Mouse (Mus musculus) heart, embryonic 16.5 days (tissue): ENCODE data around the gene Rapgef4. TPM values are rescaled to one million over a fixed set of nuclear protein-coding genes. Genes with fewer than 3 reads are reported as not detected.

Experiments
- ATAC-seq: fragments of 200-750 bp; cut with Nextera tagmentation; replicated peaks from 2 replicates; pipeline ENCODE4 v1.8.0; 2017; ENCODE audit warnings: moderate number of reproducible peaks; ENCODE audit not compliant: insufficient read depth, low FRiP score; ENCODE audit errors: extremely low read depth
- H3K27ac ChIP-seq: fragments of 300-500 bp; sonication (generic); 2 replicates; pipeline ENCODE4 v1.5.1; 2014; ENCODE audit warnings: mild to moderate bottlenecking, low read length, control low read depth, moderate library complexity
- H3K27me3 ChIP-seq: fragments of 300-500 bp; sonication (generic); 2 replicates; pipeline ENCODE4 v1.6.1; 2014; ENCODE audit warnings: low read length, mixed read lengths; ENCODE audit not compliant: control insufficient read depth, insufficient read depth
- H3K36me3 ChIP-seq: fragments of 300-500 bp; sonication (generic); 2 replicates; pipeline ENCODE4 v1.6.1; 2014; ENCODE audit not compliant: control insufficient read depth, insufficient read depth
- H3K4me1 ChIP-seq: fragments of 300-500 bp; sonication (generic); 2 replicates; pipeline ENCODE4 v1.6.1; 2014; ENCODE audit warnings: low read length, mixed read lengths; ENCODE audit not compliant: control insufficient read depth, insufficient read depth
- H3K4me2 ChIP-seq: fragments of 300-500 bp; sonication (generic); 2 replicates; pipeline ENCODE4 v1.6.1; 2014; ENCODE audit warnings: low read depth, mild to moderate bottlenecking, control low read depth, low read length
- H3K4me3 ChIP-seq: fragments of 300-500 bp; sonication (generic); 2 replicates; pipeline ENCODE4 v1.5.1; 2014; ENCODE audit warnings: mild to moderate bottlenecking, control low read depth, low read length
- H3K9ac ChIP-seq: fragments of 300-500 bp; sonication (generic); 2 replicates; pipeline ENCODE4 v1.6.1; 2014; ENCODE audit warnings: low read length, control low read depth
- H3K9me3 ChIP-seq: fragments of 300-500 bp; sonication (generic); replicated peaks from 2 replicates; pipeline ENCODE4 v1.6.1; 2016; ENCODE audit warnings: low read length; ENCODE audit not compliant: control insufficient read depth
- WGBS: fragments of 180-500 bp; shearing (Covaris S2); extraction: QIAGEN DNeasy Blood & Tissue Kit; methylation state at CpG from one replicate; pipeline ENCODE4 v1.1.7; 2014; 5-methylcytosine and 5-hydroxymethylcytosine counted together
- polyA plus RNA-seq: library from polyadenylated mRNA; unstranded; fragments of >200 nt; fragmentation: Nextera tagmentation; extraction: Ambion mirVana; gene quantifications from 2 replicates; pipeline ENCODE4 v1.2.1, GENCODE M21; 2015

Gene Rapgef4
- polyA plus RNA-seq = 4.1 and 5.4 TPM in 2 replicates

- no peaks in the 10 kb centered on the region for H3K36me3 ChIP-seq
- peak within 1 kb of the TSS; percentile 72 for H3K9ac ChIP-seq
- H3K9me3 ChIP-seq = no peaks in the 10 kb centered on the region
- 2% methylated on average over 51 of the region's 52 CpGs for WGBS
- H3K27me3 ChIP-seq = 0 out of 2 replicates have a peak, but pooled peaks cover 3% of the 10 kb centered on the region
- peak within 1 kb of the TSS; percentile 91 for H3K4me2 ChIP-seq
- H3K4me1 ChIP-seq = no peaks in the 10 kb centered on the region
- peak; percentile 32 for ATAC-seq
- H3K4me3 ChIP-seq = peak within 1 kb of the TSS; percentile 59
- H3K27ac ChIP-seq = no peak within 1 kb of the TSS
Measured at GRCm38 (mm10) chr2:71980771-71981342, at the start of gene Rapgef4. Rapgef4 (plus strand) TSS chr2:71981240.

GRCm38 (mm10) chr2:71934046-71934445, 47.0 kb upstream of the Rapgef4 start:
- Histone ChIP-seq H3K27ac (no peak overlapping the region), H3K27me3 (no peaks in the 10 kb centered on the region), H3K36me3 (no peaks in the 10 kb centered on the region), H3K4me3 (no peak overlapping the region), H3K9ac (no peak overlapping the region), H3K9me3 (no peaks in the 10 kb centered on the region), H3K4me1 (0 out of 2 replicates have a peak, but pooled peaks cover 2% of the 10 kb centered on the region), H3K4me2 (no peak overlapping the region)
- 88% methylated on average over 8 of the region's 8 CpGs for WGBS
- ATAC-seq = no peak

- H3K36me3 ChIP-seq = no peaks in the 10 kb centered on the region
- no peak overlapping the region for H3K9ac ChIP-seq
- no peak overlapping the region for H3K4me2 ChIP-seq
- H3K9me3 ChIP-seq = no peaks in the 10 kb centered on the region
- no peak for ATAC-seq
- WGBS = 89% methylated on average over 1 of the region's 1 CpGs
- no peak overlapping the region for H3K27ac ChIP-seq
- H3K27me3 ChIP-seq = no peaks in the 10 kb centered on the region
- no peak overlapping the region for H3K4me3 ChIP-seq
- H3K4me1 ChIP-seq = 0 out of 2 replicates have a peak, but pooled peaks cover 2% of the 10 kb centered on the region
Measured at GRCm38 (mm10) chr2:71936711-71937110, 44.3 kb upstream of the Rapgef4 start.

- no peak overlapping the region for H3K27ac ChIP-seq
- H3K36me3 ChIP-seq = no peaks in the 10 kb centered on the region
- no peak overlapping the region for H3K9ac ChIP-seq
- H3K27me3 ChIP-seq = no peaks in the 10 kb centered on the region
- H3K4me1 ChIP-seq = 0 out of 2 replicates have a peak, but pooled peaks cover 2% of the 10 kb centered on the region
- no peak overlapping the region for H3K4me3 ChIP-seq
- no peaks in the 10 kb centered on the region for H3K9me3 ChIP-seq
- H3K4me2 ChIP-seq = no peak overlapping the region
- WGBS = 90% methylated on average over 3 of the region's 3 CpGs
- no peak for ATAC-seq
Measured at GRCm38 (mm10) chr2:71937649-71938308, 43.3 kb upstream of the Rapgef4 start.

- H3K4me1 ChIP-seq = 0 out of 2 replicates have a peak, but pooled peaks cover 2% of the 10 kb centered on the region
- H3K36me3 ChIP-seq = no peaks in the 10 kb centered on the region
- peak overlapping the region; percentile 40; the same call in 1 of the 2 replicates for H3K27ac ChIP-seq
- no peak overlapping the region for H3K4me3 ChIP-seq
- 33% methylated on average over 6 of the region's 6 CpGs for WGBS
- H3K4me2 ChIP-seq = 0 out of 2 replicates have a peak overlapping the region, but pooled peaks have one; percentile 14
- H3K27me3 ChIP-seq = no peaks in the 10 kb centered on the region
- H3K9me3 ChIP-seq = no peaks in the 10 kb centered on the region
- no peak overlapping the region for H3K9ac ChIP-seq
- no peak for ATAC-seq
Measured at GRCm38 (mm10) chr2:71938716-71939393, 42.2 kb upstream of the Rapgef4 start.

- no peak overlapping the region for H3K4me3 ChIP-seq
- 89% methylated on average over 3 of the region's 3 CpGs for WGBS
- no peak for ATAC-seq
- H3K9me3 ChIP-seq = no peaks in the 10 kb centered on the region
- 0 out of 2 replicates have a peak, but pooled peaks cover 2% of the 10 kb centered on the region for H3K4me1 ChIP-seq
- H3K27me3 ChIP-seq = no peaks in the 10 kb centered on the region
- H3K4me2 ChIP-seq = no peak overlapping the region
- no peak overlapping the region for H3K27ac ChIP-seq
- no peaks in the 10 kb centered on the region for H3K36me3 ChIP-seq
- no peak overlapping the region for H3K9ac ChIP-seq
Measured at GRCm38 (mm10) chr2:71941005-71941720, 39.9 kb upstream of the Rapgef4 start.

- Histone ChIP-seq H3K9ac (no peak overlapping the region), H3K36me3 (no peaks in the 10 kb centered on the region), H3K9me3 (no peaks in the 10 kb centered on the region), H3K4me1 (0 out of 2 replicates have a peak, but pooled peaks cover 2% of the 10 kb centered on the region), H3K27me3 (no peaks in the 10 kb centered on the region), H3K27ac (no peak overlapping the region), H3K4me2 (no peak overlapping the region), H3K4me3 (no peak overlapping the region)
- no peak for ATAC-seq
- 90% methylated on average over 5 of the region's 5 CpGs for WGBS
Measured at GRCm38 (mm10) chr2:71941721-71942087, 39.3 kb upstream of the Rapgef4 start.

- H3K9me3 ChIP-seq = peaks cover 3% of the 10 kb centered on the region; the same call in 1 of the 2 replicates
- H3K4me1 ChIP-seq = no peaks in the 10 kb centered on the region
- no peak overlapping the region for H3K9ac ChIP-seq
- no peak overlapping the region for H3K4me2 ChIP-seq
- ATAC-seq = no peak
- no peaks in the 10 kb centered on the region for H3K27me3 ChIP-seq
- no peaks in the 10 kb centered on the region for H3K36me3 ChIP-seq
- no peak overlapping the region for H3K27ac ChIP-seq
- no peak overlapping the region for H3K4me3 ChIP-seq
- WGBS = 88% methylated on average over 4 of the region's 4 CpGs
Measured at GRCm38 (mm10) chr2:71951212-71951611, 29.8 kb upstream of the Rapgef4 start.
